8 mouse cellular contexts compared by ENCODE assay signal in genomic region chr17:66404883-66405590, GRCm38 (mm10). TPM values are rescaled to one million over a fixed set of nuclear protein-coding genes. Genes with fewer than 3 reads are reported as not detected.
DNase-seq lines count a peak whose midpoint lies in the region; ATAC-seq and TF ChIP-seq lines count a peak whose summit lies in the region.
"Had no signal": no experiment of that assay in that cellular context is flagged by ENCODE, and none has a peak within 500 bp of the region (broad histone marks: within the 10 kb centered on the region; RNA-seq: fewer than 3 reads in every experiment).

No protein-coding gene starts in this region.

- no peak for TF ChIP-seq CTCF in E14TG2a.4 (conservative IDR thresholded peaks at IDR 0.05; ENCODE audit: low read length)
- TF ChIP-seq CTCF in cortical plate, adult 2 months (IDR thresholded peaks at IDR 0.05; ENCODE audit: extremely low read depth, insufficient read depth, low read length): no peak

- in situ Hi-C loops in ES-E14 (cut with MboI; ENCODE audit: low sequenced_read_pairs in 2 of 2, unreplicated experiment in 2 of 2): no loop called here

- H3K4me1 ChIP-seq in E14TG2a.4 (replicated peaks; ENCODE audit: low read depth, low read length) (peaks cover 64% of the 10 kb centered on the region), ES-E14 (ENCODE audit: control insufficient read depth in 2 of 2, insufficient read depth in 2 of 2, low read length in 2 of 2, poor library complexity in 1 of 2) (peaks cover 0 to 14% of the 10 kb centered on the region in 2 experiments; a peak in 2 of 4 replicates)
- peaks cover 13% of the 10 kb centered on the region; the same call in 1 of the 2 replicates for H3K4me1 ChIP-seq in cortical plate, adult 2 months (ENCODE audit: control insufficient read depth, insufficient read depth, low read length)
- H3K4me1 ChIP-seq in heart, embryonic 14.5 days (ENCODE audit: control insufficient read depth in 2 of 2, insufficient read depth in 2 of 2, low read length in 2 of 2): peaks cover 23 to 31% of the 10 kb centered on the region in 2 experiments

- no peaks in the 10 kb centered on the region for H3K79me2 ChIP-seq in myocyte (ENCODE audit: control insufficient read depth, insufficient read depth)

- H3K4me2 ChIP-seq in heart, embryonic 14.5 days (ENCODE audit: low read length): peak overlapping the region; percentile 50
- H3K4me2 ChIP-seq in myocyte (ENCODE audit: low read depth): peak overlapping the region; percentile 75

- H3K4me3 ChIP-seq in E14TG2a.4 (replicated peaks; ENCODE audit: low read length) (peak overlapping the region; percentile 27; the same call in 1 of the 2 replicates), ES-E14 (ENCODE audit: insufficient read depth in 1 of 2, low read depth in 1 of 2, low read length in 2 of 2, poor library complexity in 1 of 2, severe bottlenecking in 1 of 2) (no peak overlapping the region), myocyte (no peak overlapping the region)
- H3K4me3 ChIP-seq in cortical plate, adult 2 months (ENCODE audit: insufficient read depth, low read length): no peak overlapping the region
- H3K4me3 ChIP-seq in heart, embryonic 14.5 days (ENCODE audit: control insufficient read depth in 1 of 2, insufficient read depth in 1 of 2, low read depth in 1 of 2, low read length in 2 of 2): 0 out of 4 replicates have a peak overlapping the region, but pooled peaks of 1 of the 2 experiments have one; percentile 5

- H3K9me3 ChIP-seq in E14TG2a.4 (ENCODE audit: low read length) (no peaks in the 10 kb centered on the region), ES-E14 (ENCODE audit: control insufficient read depth, insufficient read depth, low read depth, low read length) (no peaks in the 10 kb centered on the region)
- H3K9me3 ChIP-seq in heart, embryonic 14.5 days (ENCODE audit: control insufficient read depth, low read length): no peaks in the 10 kb centered on the region

- no peaks in the 10 kb centered on the region for H3K27me3 ChIP-seq in E14TG2a.4 (ENCODE audit: insufficient read depth, low read length)
- no peaks in the 10 kb centered on the region for H3K27me3 ChIP-seq in heart, embryonic 14.5 days (ENCODE audit: control insufficient read depth, insufficient read depth, low read length)
- no peaks in the 10 kb centered on the region for H3K27me3 ChIP-seq in myocyte (ENCODE audit: control insufficient read depth, insufficient read depth, insufficient read length)

- H3K9ac ChIP-seq in ES-E14 (ENCODE audit: insufficient read depth, low read depth, low read length, poor library complexity, severe bottlenecking): no peak overlapping the region
- peak overlapping the region; percentile 27 for H3K9ac ChIP-seq in heart, embryonic 14.5 days (ENCODE audit: low read length)

- H3K36me3 ChIP-seq in E14TG2a.4 (ENCODE audit: insufficient read depth, low read length) (peaks cover 72% of the 10 kb centered on the region), ES-E14 (ENCODE audit: control insufficient read depth, insufficient read depth, low read length, poor library complexity, severe bottlenecking) (peaks cover 23% of the 10 kb centered on the region), myocyte (ENCODE audit: control insufficient read depth, insufficient read depth) (peaks cover 6% of the 10 kb centered on the region)
- no peaks in the 10 kb centered on the region for H3K36me3 ChIP-seq in heart, embryonic 14.5 days (ENCODE audit: control insufficient read depth, insufficient read depth, low read length)

- no peak overlapping the region for H3ac ChIP-seq in myocyte (ENCODE audit: control insufficient read depth, insufficient read length)

- H3K27ac ChIP-seq in ES-E14 (ENCODE audit: insufficient read depth, low read depth, low read length, poor library complexity, severe bottlenecking): no peak overlapping the region
- 0 out of 2 replicates have a peak overlapping the region, but pooled peaks have one; percentile 0 for H3K27ac ChIP-seq in cortical plate, adult 2 months (ENCODE audit: insufficient read depth, low read length)
- H3K27ac ChIP-seq in heart, embryonic 14.5 days (replicated peaks in 1 of 2; ENCODE audit: control insufficient read depth in 1 of 2, insufficient read depth in 1 of 2, low read depth in 2 of 2, low read length in 2 of 2): peak overlapping the region; percentile 47 to 62
- H3K27ac ChIP-seq: macrophage had no signal

- peak; percentile 56 for DNase-seq in ES-E14 (ENCODE audit: low read depth, low spot score)
- DNase-seq in left cerebral cortex, postnatal 4 days: peak; percentile 60
- DNase-seq in frontal cortex, postnatal 14 days (ENCODE audit: low spot score in 2 of 2): no peak

- ATAC-seq in heart, embryonic 14.5 days (ENCODE audit: insufficient number of reproducible peaks, insufficient read depth, low FRiP score, low read depth): no peak

- 13% methylated on average over 10 of the region's 10 CpGs for WGBS in heart, embryonic 14.5 days

- intact Hi-C loops in left cerebral cortex, postnatal 4 days (cut with DNase I): no loop called here

- TF ChIP-seq POLR2A in cortical plate, adult 2 months (IDR thresholded peaks at IDR 0.05; ENCODE audit: extremely low read depth, insufficient read depth, low read length): no peak
- no peak for TF ChIP-seq POLR2A in myocyte (IDR thresholded peaks at IDR 0.05; ENCODE audit: insufficient read length, low read depth)

TF ChIP-seq in ES-E14, 5 proteins besides CTCF, POLR2A, EP300 and RAD21:
- TF ChIP-seq HCFC1 (IDR thresholded peaks at IDR 0.05; ENCODE audit: borderline replicate concordance, insufficient read depth, low read length) (no peak), CHD2 (IDR thresholded peaks at IDR 0.05; ENCODE audit: low read depth, low read length) (no peak), ZC3H11A (IDR thresholded peaks at IDR 0.05; ENCODE audit: borderline replicate concordance, low read depth, low read length) (no peak), ZNF384 (IDR thresholded peaks at IDR 0.05; ENCODE audit: low read depth, low read length) (no peak), MAFK (IDR thresholded peaks at IDR 0.05; ENCODE audit: insufficient read depth, low read depth, low read length) (no peak)

TF ChIP-seq in myocyte, 11 proteins besides CTCF, POLR2A, EP300 and RAD21:
- TF ChIP-seq TCF12 (IDR thresholded peaks at IDR 0.05; ENCODE audit: insufficient read depth, poor library complexity, severe bottlenecking) (peak; percentile 25), MYOD1 (IDR thresholded peaks at IDR 0.05; ENCODE audit: control insufficient read depth in 1 of 3, insufficient read length in 2 of 3, low read depth in 2 of 3) (peak in 2 of 3 experiments; percentile 4 to 67), TCF3 (IDR thresholded peaks at IDR 0.05; ENCODE audit: insufficient read length, low read depth) (peak; percentile 5), MYOG (IDR thresholded peaks at IDR 0.05; ENCODE audit: control insufficient read depth in 1 of 3, insufficient read depth in 1 of 3, insufficient read length in 2 of 3, low read depth in 2 of 3) (peak in 2 of 3 experiments; percentile 14 to 73), USF1 (IDR thresholded peaks at IDR 0.05; ENCODE audit: low read depth) (no peak), POLR2AphosphoS2 (IDR thresholded peaks at IDR 0.05; ENCODE audit: insufficient read length, low read depth) (no peak)

RNA-seq across cellular contexts. Expression of gene Mtcl1, which starts 44.5 kb away (rescaled TPM):
- 75.8 and 104 TPM in 2 replicates for total RNA-seq in ES-E14 (2012; rRNA removed)
- 46.6 and 47.8 TPM in 2 replicates for polyA plus RNA-seq in cortical plate, adult 2 months (2012; rRNA removed)
- 1.0 and 1.1 TPM in 2 replicates for polyA plus RNA-seq in heart, embryonic 14.5 days (2014; fragmentation: Nextera tagmentation; extraction: Ambion mirVana)
- total RNA-seq in left cerebral cortex, postnatal 4 days (2021): 10 to 100 TPM; 70.8 to 75.9 TPM
- 18.3 TPM for polyA plus RNA-seq in myocyte (2012; fragmentation: generic; extraction: Trizol)
- polyA plus RNA-seq: macrophage had no signal

Comparison
In these comparisons a context has a peak if more than half of its experiments do, and no peak if none do; other contexts are left out.
1. DNase-seq: peak in ES-E14 (single experiment) and left cerebral cortex, postnatal 4 days (single experiment); none in frontal cortex, postnatal 14 days (0 of 2).